Mouse (Mus musculus): ENCODE results near the gene Wee2. TPM values are rescaled to one million over a fixed set of nuclear protein-coding genes. Genes with fewer than 3 reads are reported as not detected.

Wee2 gene
- not detected for polyA plus RNA-seq (2012; fragmentation: generic; extraction: Trizol)
- long read RNA-seq, experiment 1: 0 reads
- long read RNA-seq, experiment 2: 0 reads

- Histone ChIP-seq H3K36me3 (ENCODE audit: control insufficient read depth, insufficient read depth) (no peaks in the 10 kb centered on the region), H3ac (ENCODE audit: control insufficient read depth, insufficient read length, low read depth) (no peak within 1 kb of the TSS), H3K79me2 (ENCODE audit: control insufficient read depth, insufficient read depth) (no peaks in the 10 kb centered on the region), H3K4me3 (ENCODE audit: insufficient read depth, poor library complexity, severe bottlenecking) (no peak within 1 kb of the TSS), H3K79me3 (ENCODE audit: low read depth) (no peaks in the 10 kb centered on the region), H3K27me3 (ENCODE audit: control insufficient read depth, insufficient read depth, insufficient read length) (peaks cover 15% of the 10 kb centered on the region)
- TF ChIP-seq MYOD1 (IDR thresholded peaks at IDR 0.05; ENCODE audit: control insufficient read depth, insufficient read length, low read depth) (no peak), USF1 (IDR thresholded peaks at IDR 0.05; ENCODE audit: low read depth) (no peak)
These were observed at the start of gene Wee2 for GRCm38 (mm10) chr6:40438936-40439335. TSS of gene Wee2 (plus strand) at chr6:40439088.

- Histone ChIP-seq H3K36me3 (ENCODE audit: control insufficient read depth, insufficient read depth) (peaks cover 43% of the 10 kb centered on the region), H3K79me2 (ENCODE audit: control insufficient read depth, insufficient read depth) (no peaks in the 10 kb centered on the region), H3K79me3 (ENCODE audit: low read depth) (no peaks in the 10 kb centered on the region), H3K27me3 (ENCODE audit: control insufficient read depth, insufficient read depth, insufficient read length) (no peaks in the 10 kb centered on the region), H3ac (ENCODE audit: control insufficient read depth, insufficient read length, low read depth) (no peak overlapping the region), H3K4me3 (ENCODE audit: insufficient read depth, poor library complexity, severe bottlenecking) (no peak overlapping the region)
- no peak for TF ChIP-seq CEBPB (IDR thresholded peaks at IDR 0.05; ENCODE audit: low read depth)
- TF ChIP-seq MAX (IDR thresholded peaks at IDR 0.05): no peak
- no peak for TF ChIP-seq CTCF (IDR thresholded peaks at IDR 0.05; ENCODE audit: control insufficient read depth, insufficient read depth, insufficient read length)
- TF ChIP-seq FOSL1 (IDR thresholded peaks at IDR 0.05; ENCODE audit: insufficient read depth, low read length, poor library complexity, severe bottlenecking): no peak
- TF ChIP-seq MYOG (IDR thresholded peaks at IDR 0.05; ENCODE audit: control insufficient read depth, extremely low read depth, insufficient read length): no peak
- TF ChIP-seq USF1 (IDR thresholded peaks at IDR 0.05; ENCODE audit: low read depth): no peak
- TF ChIP-seq MYOD1 (IDR thresholded peaks at IDR 0.05; ENCODE audit: control insufficient read depth, insufficient read length, low read depth): no peak
These were observed 47.9 kb upstream of the Wee2 start for GRCm38 (mm10) chr6:40390975-40391374.

DNA sequence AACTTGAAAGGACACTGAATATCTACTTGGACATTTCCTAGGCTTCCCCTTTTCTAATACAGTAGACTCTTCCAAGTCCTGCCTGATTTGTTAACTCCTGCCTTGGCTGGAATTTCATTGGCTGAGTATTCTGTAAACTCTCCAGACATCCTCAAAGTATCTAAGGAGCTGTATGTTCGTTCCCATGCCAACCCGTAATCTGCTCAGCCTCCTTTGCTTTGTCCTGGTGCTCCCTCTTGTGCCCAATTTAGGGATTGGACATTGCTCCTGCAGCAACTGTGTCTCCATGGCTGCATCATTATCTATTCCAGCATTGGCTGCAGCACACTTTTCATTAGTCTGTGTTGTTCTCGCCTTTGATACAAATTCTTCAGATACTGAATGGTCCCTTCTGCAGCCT lies 45.7 kb upstream of the Wee2 start:
- peaks cover 32% of the 10 kb centered on the region for H3K36me3 ChIP-seq (ENCODE audit: control insufficient read depth, insufficient read depth)
- H3K79me3 ChIP-seq (ENCODE audit: low read depth): no peaks in the 10 kb centered on the region
- H3ac ChIP-seq (ENCODE audit: control insufficient read depth, insufficient read length, low read depth): no peak overlapping the region
- no peak overlapping the region for H3K4me3 ChIP-seq (ENCODE audit: insufficient read depth, poor library complexity, severe bottlenecking)
- H3K27me3 ChIP-seq (ENCODE audit: control insufficient read depth, insufficient read depth, insufficient read length): no peaks in the 10 kb centered on the region
- no peaks in the 10 kb centered on the region for H3K79me2 ChIP-seq (ENCODE audit: control insufficient read depth, insufficient read depth)
- TF ChIP-seq CTCF (IDR thresholded peaks at IDR 0.05; ENCODE audit: control insufficient read depth, insufficient read depth, insufficient read length) (peak; percentile 38), MAX (IDR thresholded peaks at IDR 0.05) (no peak), USF1 (IDR thresholded peaks at IDR 0.05; ENCODE audit: low read depth) (no peak)

- Histone ChIP-seq H3K27me3 (ENCODE audit: control insufficient read depth, insufficient read depth, insufficient read length) (no peaks in the 10 kb centered on the region), H3ac (ENCODE audit: control insufficient read depth, insufficient read length, low read depth) (no peak overlapping the region), H3K79me2 (ENCODE audit: control insufficient read depth, insufficient read depth) (no peaks in the 10 kb centered on the region), H3K79me3 (ENCODE audit: low read depth) (no peaks in the 10 kb centered on the region), H3K36me3 (ENCODE audit: control insufficient read depth, insufficient read depth) (peaks cover 8% of the 10 kb centered on the region), H3K4me3 (ENCODE audit: insufficient read depth, poor library complexity, severe bottlenecking) (no peak overlapping the region)
- TF ChIP-seq FOSL1 (IDR thresholded peaks at IDR 0.05; ENCODE audit: insufficient read depth, low read length, poor library complexity, severe bottlenecking) (no peak), CEBPB (IDR thresholded peaks at IDR 0.05; ENCODE audit: low read depth) (no peak), MYOD1 (IDR thresholded peaks at IDR 0.05; ENCODE audit: control insufficient read depth, insufficient read length, low read depth) (no peak), MAX (IDR thresholded peaks at IDR 0.05) (no peak), CTCF (IDR thresholded peaks at IDR 0.05; ENCODE audit: control insufficient read depth, insufficient read depth, insufficient read length) (no peak), MYOG (IDR thresholded peaks at IDR 0.05; ENCODE audit: control insufficient read depth, extremely low read depth, insufficient read length) (no peak), USF1 (IDR thresholded peaks at IDR 0.05; ENCODE audit: low read depth) (no peak)
These were observed 36.9 kb upstream of the Wee2 start for GRCm38 (mm10) chr6:40402031-40402430.

DNA sequence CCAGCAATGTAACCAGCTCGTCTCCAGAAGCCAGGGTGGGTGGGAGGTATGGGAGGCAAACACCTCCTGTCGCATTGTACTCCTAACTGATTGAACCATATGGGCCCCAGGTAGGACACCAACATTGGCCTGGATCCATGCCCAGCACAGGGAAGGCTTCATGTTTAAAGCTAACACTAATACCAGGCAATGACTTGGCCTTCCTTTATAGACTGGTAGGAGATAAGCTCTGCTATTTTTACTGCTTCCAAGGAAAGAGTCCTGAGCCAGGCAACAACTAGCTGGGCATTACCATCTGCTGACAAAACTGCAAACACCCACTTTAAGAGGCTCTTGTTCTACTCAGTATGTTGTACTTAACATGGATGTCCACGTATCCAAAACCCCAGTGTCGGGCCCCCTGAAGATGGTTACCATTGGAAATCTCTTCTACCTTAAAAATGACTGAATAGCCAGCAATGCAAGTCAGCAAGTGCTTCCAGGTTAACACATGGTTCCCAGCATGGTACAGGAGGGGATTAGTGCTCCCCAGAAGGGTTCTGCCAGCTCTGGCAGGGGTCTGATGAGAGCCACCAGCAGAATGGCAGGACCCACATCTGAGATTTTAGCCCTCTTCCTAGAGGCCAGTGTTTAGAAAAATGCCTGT lies 35.1 kb upstream of the Wee2 start:
- H3K79me3 ChIP-seq (ENCODE audit: low read depth): no peaks in the 10 kb centered on the region
- H3K27me3 ChIP-seq (ENCODE audit: control insufficient read depth, insufficient read depth, insufficient read length): no peaks in the 10 kb centered on the region
- H3ac ChIP-seq (ENCODE audit: control insufficient read depth, insufficient read length, low read depth): no peak overlapping the region
- TF ChIP-seq CTCF (IDR thresholded peaks at IDR 0.05; ENCODE audit: control insufficient read depth, insufficient read depth, insufficient read length): no peak
- TF ChIP-seq CEBPB (IDR thresholded peaks at IDR 0.05; ENCODE audit: low read depth): no peak
- TF ChIP-seq USF1 (IDR thresholded peaks at IDR 0.05; ENCODE audit: low read depth): no peak
- TF ChIP-seq MYOD1 (IDR thresholded peaks at IDR 0.05; ENCODE audit: control insufficient read depth, insufficient read length, low read depth): no peak
- TF ChIP-seq MAX (IDR thresholded peaks at IDR 0.05): no peak
- TF ChIP-seq FOSL1 (IDR thresholded peaks at IDR 0.05; ENCODE audit: insufficient read depth, low read length, poor library complexity, severe bottlenecking): no peak
- no peak for TF ChIP-seq MYOG (IDR thresholded peaks at IDR 0.05; ENCODE audit: control insufficient read depth, extremely low read depth, insufficient read length)
- H3K79me2 ChIP-seq (ENCODE audit: control insufficient read depth, insufficient read depth): no peaks in the 10 kb centered on the region
- H3K36me3 ChIP-seq (ENCODE audit: control insufficient read depth, insufficient read depth): peaks cover 5% of the 10 kb centered on the region
- H3K4me3 ChIP-seq (ENCODE audit: insufficient read depth, poor library complexity, severe bottlenecking): no peak overlapping the region

DNA sequence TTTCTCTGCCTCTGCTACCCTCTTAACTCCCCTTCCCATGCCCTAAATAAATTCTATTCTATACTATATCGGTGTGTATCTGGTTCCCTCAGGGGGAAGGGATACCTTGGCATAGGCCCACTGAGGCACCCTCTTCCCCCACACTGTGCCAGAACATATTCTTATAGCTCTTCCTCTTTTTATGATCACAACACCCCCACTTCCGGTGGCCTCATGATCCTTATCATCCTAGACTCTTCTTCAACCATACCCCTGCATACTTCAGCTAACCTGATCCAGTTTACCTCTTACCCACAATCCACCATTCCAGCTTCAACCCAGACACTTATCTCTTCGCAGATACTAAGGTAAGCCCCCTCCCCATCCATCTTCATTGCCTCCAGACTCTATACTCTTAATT lies 27.8 kb upstream of the Wee2 start:
- H3K79me3 ChIP-seq (ENCODE audit: low read depth): no peaks in the 10 kb centered on the region
- TF ChIP-seq MAX (IDR thresholded peaks at IDR 0.05) (no peak), MYOG (IDR thresholded peaks at IDR 0.05; ENCODE audit: control insufficient read depth, extremely low read depth, insufficient read length) (no peak), CTCF (IDR thresholded peaks at IDR 0.05; ENCODE audit: control insufficient read depth, insufficient read depth, insufficient read length) (no peak), FOSL1 (IDR thresholded peaks at IDR 0.05; ENCODE audit: insufficient read depth, low read length, poor library complexity, severe bottlenecking) (no peak), USF1 (IDR thresholded peaks at IDR 0.05; ENCODE audit: low read depth) (no peak), MYOD1 (IDR thresholded peaks at IDR 0.05; ENCODE audit: control insufficient read depth, insufficient read length, low read depth) (no peak), CEBPB (IDR thresholded peaks at IDR 0.05; ENCODE audit: low read depth) (no peak)
- no peaks in the 10 kb centered on the region for H3K79me2 ChIP-seq (ENCODE audit: control insufficient read depth, insufficient read depth)
- no peak overlapping the region for H3ac ChIP-seq (ENCODE audit: control insufficient read depth, insufficient read length, low read depth)
- no peak overlapping the region for H3K4me3 ChIP-seq (ENCODE audit: insufficient read depth, poor library complexity, severe bottlenecking)
- H3K36me3 ChIP-seq (ENCODE audit: control insufficient read depth, insufficient read depth): no peaks in the 10 kb centered on the region
- no peaks in the 10 kb centered on the region for H3K27me3 ChIP-seq (ENCODE audit: control insufficient read depth, insufficient read depth, insufficient read length)
